Mouse (Mus musculus) forebrain, embryonic 10.5 days (tissue): ENCODE measurements at regions not wholly inside any gene's neighbourhood (a gene's known extent, or its start where the extent isn't known, plus 50 kb on each side); places are given as distances from the start of the nearest gene placed in this dataset.

Source experiments
- DNase-seq: peaks from one replicate; pipeline ENCODE4 v3.0.0-alpha.2; 2017; ENCODE audit warnings: low spot score; ENCODE audit errors: extremely low spot score
- H3K27ac ChIP-seq: fragments of 300-500 bp; sonication (generic); 2 replicates; pipeline ENCODE4 v1.5.1; 2016; ENCODE audit warnings: mild to moderate bottlenecking
- H3K27me3 ChIP-seq: fragments of 300-500 bp; sonication (generic); 2 replicates; pipeline ENCODE4 v1.6.1; 2016; ENCODE audit warnings: mild to moderate bottlenecking; ENCODE audit not compliant: poor library complexity, severe bottlenecking
- H3K36me3 ChIP-seq: fragments of 300-500 bp; sonication (generic); replicated peaks from 2 replicates; pipeline ENCODE4 v1.6.1; 2016; ENCODE audit warnings: mild to moderate bottlenecking, moderate library complexity
- H3K4me1 ChIP-seq: fragments of 300-500 bp; sonication (generic); 2 replicates; pipeline ENCODE4 v1.6.1; 2016
- H3K4me3 ChIP-seq: fragments of 300-500 bp; sonication (generic); 2 replicates; pipeline ENCODE4 v1.5.1; 2016; ENCODE audit warnings: mild to moderate bottlenecking, moderate library complexity
- H3K9me3 ChIP-seq: fragments of 300-500 bp; sonication (generic); 2 replicates; pipeline ENCODE4 v1.6.1; 2016; ENCODE audit warnings: mild to moderate bottlenecking, moderate library complexity
- WGBS: fragments of 180-500 bp; shearing (Covaris S2); methylation state at CpG from one replicate; pipeline ENCODE4 v1.1.7; 2016; 5-methylcytosine and 5-hydroxymethylcytosine counted together

GRCm38 (mm10) chr15:62294786-62295185 is 1372.0 kb upstream of the A1bg start:
- Histone ChIP-seq H3K4me1 (peaks cover 10% of the 10 kb centered on the region), H3K4me3 (no peak overlapping the region), H3K9me3 (no peaks in the 10 kb centered on the region), H3K27ac (no peak overlapping the region), H3K27me3 (no peaks in the 10 kb centered on the region), H3K36me3 (no peaks in the 10 kb centered on the region)
- WGBS = 66% methylated on average over 3 of the region's 3 CpGs
- no peak for DNase-seq

GRCm38 (mm10) chr15:62292876-62293275 is 1370.1 kb upstream of the A1bg start:
- Histone ChIP-seq H3K4me1 (peaks cover 10% of the 10 kb centered on the region), H3K9me3 (no peaks in the 10 kb centered on the region), H3K27me3 (no peaks in the 10 kb centered on the region), H3K36me3 (no peaks in the 10 kb centered on the region), H3K4me3 (no peak overlapping the region), H3K27ac (no peak overlapping the region)
- WGBS = 90% methylated on average over 3 of the region's 3 CpGs
- DNase-seq = no peak

GRCm38 (mm10) chr15:62290687-62291086 is 1367.9 kb upstream of the A1bg start:
- H3K9me3 ChIP-seq = no peaks in the 10 kb centered on the region
- no peaks in the 10 kb centered on the region for H3K36me3 ChIP-seq
- H3K4me1 ChIP-seq = peaks cover 22% of the 10 kb centered on the region
- no peak overlapping the region for H3K4me3 ChIP-seq
- WGBS = 83% methylated on average over 4 of the region's 4 CpGs
- DNase-seq = no peak
- no peak overlapping the region for H3K27ac ChIP-seq
- no peaks in the 10 kb centered on the region for H3K27me3 ChIP-seq

- DNase-seq = no peak
- 51% methylated on average over 11 of the region's 11 CpGs for WGBS
- no peaks in the 10 kb centered on the region for H3K9me3 ChIP-seq
Observed at GRCm38 (mm10) chr15:62286666-62287655, 1364.1 kb upstream of the A1bg start.

GRCm38 (mm10) chr15:62284606-62285531 is 1362.1 kb upstream of the A1bg start:
- H3K9me3 ChIP-seq = no peaks in the 10 kb centered on the region
- H3K4me1 ChIP-seq = peaks cover 22% of the 10 kb centered on the region
- no peaks in the 10 kb centered on the region for H3K36me3 ChIP-seq
- H3K4me3 ChIP-seq = no peak overlapping the region
- DNase-seq = no peak
- no peak overlapping the region for H3K27ac ChIP-seq
- WGBS = 94% methylated on average over 7 of the region's 7 CpGs
- no peaks in the 10 kb centered on the region for H3K27me3 ChIP-seq

More at GRCm38 (mm10) chr15:62286666-62287655, 1364.1 kb upstream of the A1bg start:
- Histone ChIP-seq H3K36me3 (no peaks in the 10 kb centered on the region), H3K4me1 (peaks cover 22% of the 10 kb centered on the region), H3K27ac (no peak overlapping the region), H3K27me3 (no peaks in the 10 kb centered on the region), H3K4me3 (no peak overlapping the region)

GRCm38 (mm10) chr15:62283661-62284429 is 1361.0 kb upstream of the A1bg start:
- DNase-seq = no peak
- H3K27me3 ChIP-seq = no peaks in the 10 kb centered on the region
- no peak overlapping the region for H3K4me3 ChIP-seq
- H3K27ac ChIP-seq = no peak overlapping the region
- H3K4me1 ChIP-seq = peaks cover 22% of the 10 kb centered on the region
- no peaks in the 10 kb centered on the region for H3K9me3 ChIP-seq
- 73% methylated on average over 6 of the region's 6 CpGs for WGBS
- no peaks in the 10 kb centered on the region for H3K36me3 ChIP-seq

- no peaks in the 10 kb centered on the region for H3K9me3 ChIP-seq
- WGBS = 86% methylated on average over 9 of the region's 9 CpGs
- no peak overlapping the region for H3K4me3 ChIP-seq
- no peaks in the 10 kb centered on the region for H3K27me3 ChIP-seq
- no peak overlapping the region for H3K27ac ChIP-seq
- H3K36me3 ChIP-seq = no peaks in the 10 kb centered on the region
- peaks cover 22% of the 10 kb centered on the region for H3K4me1 ChIP-seq
- DNase-seq = no peak
Observed at GRCm38 (mm10) chr15:62282646-62283045, 1359.8 kb upstream of the A1bg start.

GRCm38 (mm10) chr15:62282116-62282515 is 1359.3 kb upstream of the A1bg start:
- Histone ChIP-seq H3K4me3 (no peak overlapping the region), H3K9me3 (no peaks in the 10 kb centered on the region), H3K36me3 (no peaks in the 10 kb centered on the region), H3K27ac (no peak overlapping the region), H3K4me1 (peaks cover 18% of the 10 kb centered on the region), H3K27me3 (no peaks in the 10 kb centered on the region)
- WGBS = 100% methylated on average over 1 of the region's 1 CpGs
- DNase-seq = no peak

GRCm38 (mm10) chr15:62279526-62279925 is 1356.7 kb upstream of the A1bg start:
- DNase-seq = no peak
- peaks cover 4% of the 10 kb centered on the region; the same call in 1 of the 2 replicates for H3K9me3 ChIP-seq

GRCm38 (mm10) chr15:62274818-62275217 is 1352.0 kb upstream of the A1bg start:
- Histone ChIP-seq H3K4me3 (no peak overlapping the region), H3K27me3 (no peaks in the 10 kb centered on the region), H3K27ac (no peak overlapping the region), H3K9me3 (peaks cover 4% of the 10 kb centered on the region; the same call in 1 of the 2 replicates), H3K4me1 (no peaks in the 10 kb centered on the region), H3K36me3 (no peaks in the 10 kb centered on the region)
- WGBS = 100% methylated on average over 1 of the region's 1 CpGs
- no peak for DNase-seq

More at GRCm38 (mm10) chr15:62279526-62279925, 1356.7 kb upstream of the A1bg start:
- H3K4me3 ChIP-seq = no peak overlapping the region
- WGBS = 89% methylated on average over 2 of the region's 2 CpGs
- H3K27me3 ChIP-seq = no peaks in the 10 kb centered on the region
- H3K27ac ChIP-seq = no peak overlapping the region
- no peaks in the 10 kb centered on the region for H3K36me3 ChIP-seq
- peaks cover 7% of the 10 kb centered on the region for H3K4me1 ChIP-seq

- 89% methylated on average over 1 of the region's 1 CpGs for WGBS
- no peaks in the 10 kb centered on the region for H3K27me3 ChIP-seq
- no peaks in the 10 kb centered on the region for H3K36me3 ChIP-seq
- H3K4me3 ChIP-seq = no peak overlapping the region
- DNase-seq = no peak
- no peak overlapping the region for H3K27ac ChIP-seq
- peaks cover 4% of the 10 kb centered on the region; the same call in 1 of the 2 replicates for H3K9me3 ChIP-seq
- H3K4me1 ChIP-seq = no peaks in the 10 kb centered on the region
Observed at GRCm38 (mm10) chr15:62273855-62274488, 1351.2 kb upstream of the A1bg start.

- H3K4me1 ChIP-seq = no peaks in the 10 kb centered on the region
- no peak for DNase-seq
- WGBS = 88% methylated on average over 2 of the region's 2 CpGs
- no peaks in the 10 kb centered on the region for H3K27me3 ChIP-seq
- H3K4me3 ChIP-seq = no peak overlapping the region
- peaks cover 4% of the 10 kb centered on the region; the same call in 1 of the 2 replicates for H3K9me3 ChIP-seq
- H3K36me3 ChIP-seq = no peaks in the 10 kb centered on the region
- H3K27ac ChIP-seq = no peak overlapping the region
Observed at GRCm38 (mm10) chr15:62272755-62273154, 1349.9 kb upstream of the A1bg start.
